Mouse (Mus musculus) lung, postnatal 0 days (tissue): Measurements from ENCODE around the gene Cd81. TPM values are rescaled to one million over a fixed set of nuclear protein-coding genes. Genes with fewer than 3 reads are reported as not detected.

ENCODE experiments used
- ATAC-seq: fragments of 200-750 bp; cut with Nextera tagmentation; 2 replicates; pipeline ENCODE4 v1.8.0; 2017; ENCODE audit warnings: moderate library complexity
- DNase-seq: peaks from one replicate; pipeline ENCODE4 v3.0.0-alpha.2; 2016; ENCODE audit warnings: low spot score
- H3K27ac ChIP-seq: fragments of 300-500 bp; sonication (generic); 2 replicates; pipeline ENCODE4 v1.5.1; 2014; ENCODE audit warnings: antibody characterized with exemption, mild to moderate bottlenecking, low read length, mixed read lengths
- H3K27me3 ChIP-seq: fragments of 300-500 bp; sonication (generic); replicated peaks from 2 replicates; pipeline ENCODE4 v1.6.1; 2014; ENCODE audit warnings: low read length, mixed read lengths; ENCODE audit not compliant: insufficient read depth
- H3K36me3 ChIP-seq: fragments of 300-500 bp; sonication (generic); 2 replicates; pipeline ENCODE4 v1.6.1; 2014; ENCODE audit warnings: low read length, mixed read lengths; ENCODE audit not compliant: insufficient read depth
- H3K4me1 ChIP-seq: fragments of 300-500 bp; sonication (generic); 2 replicates; pipeline ENCODE4 v1.6.1; 2014; ENCODE audit warnings: antibody characterized with exemption, low read depth, low read length, mixed read lengths; ENCODE audit not compliant: insufficient read depth
- H3K4me2 ChIP-seq: fragments of 300-500 bp; sonication (generic); replicated peaks from 2 replicates; pipeline ENCODE4 v1.6.1; 2014; ENCODE audit warnings: low read depth, mild to moderate bottlenecking, low read length, moderate library complexity, mixed read lengths
- H3K4me3 ChIP-seq: fragments of 300-500 bp; sonication (generic); 2 replicates; pipeline ENCODE4 v1.5.1; 2014; ENCODE audit warnings: low read depth, low read length
- H3K9ac ChIP-seq: fragments of 300-500 bp; sonication (generic); replicated peaks from 2 replicates; pipeline ENCODE4 v1.6.1; 2014; ENCODE audit warnings: low read depth, mild to moderate bottlenecking
- H3K9me3 ChIP-seq: fragments of 300-500 bp; sonication (generic); 2 replicates; pipeline ENCODE4 v1.6.1; 2016; ENCODE audit warnings: low read length, mixed read lengths
- CTCF ChIP-seq: IDR thresholded peaks from 2 replicates; pipeline ENCODE4 v1.5.1; 2016; ENCODE audit warnings: antibody characterized with exemption, mild to moderate bottlenecking
- EP300 ChIP-seq: IDR thresholded peaks from 2 replicates; pipeline ENCODE4 v1.6.1; 2016; ENCODE audit warnings: antibody characterized with exemption, mild to moderate bottlenecking, control low read depth
- WGBS: fragments of 180-500 bp; shearing (Covaris S2); extraction: QIAGEN DNeasy Blood & Tissue Kit; methylation state at CpG from one replicate; pipeline ENCODE4 v1.1.7; 2014; 5-methylcytosine and 5-hydroxymethylcytosine counted together
- polyA plus RNA-seq: library from polyadenylated mRNA; unstranded; fragments of >200 nt; fragmentation: Nextera tagmentation; extraction: Ambion mirVana; gene quantifications from 2 replicates; pipeline ENCODE4 v1.2.1, GENCODE M21; 2015

Gene Cd81
- polyA plus RNA-seq, 1 experiment from 2014 or later, result 747 TPM

DNA sequence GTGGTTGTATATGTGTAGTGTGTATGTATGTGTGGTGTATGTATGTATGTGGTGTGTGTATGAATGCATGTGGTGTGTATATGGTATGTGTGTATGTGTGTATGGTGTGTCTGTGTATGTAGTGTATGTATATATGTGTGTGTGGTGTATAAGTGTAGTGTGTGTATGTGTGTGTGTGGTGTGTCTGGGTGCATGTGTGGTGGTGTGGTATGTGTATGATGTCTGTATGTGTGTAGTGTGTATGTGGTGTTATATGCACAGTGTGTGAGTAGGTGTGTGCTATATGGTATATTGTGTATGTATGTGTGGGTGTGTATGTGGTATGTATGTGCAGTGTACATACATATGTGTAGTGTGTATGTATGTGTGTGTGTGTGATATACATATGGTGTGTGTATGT lies 32.5 kb upstream of the Cd81 start:
- H3K4me3 ChIP-seq, result no peak overlapping the region
- ATAC-seq (no peak), DNase-seq (no peak)
- no peak overlapping the region for H3K9ac ChIP-seq
- H3K27ac ChIP-seq, result no peak overlapping the region
- no peaks in the 10 kb centered on the region for H3K27me3 ChIP-seq
- TF ChIP-seq CTCF, result no peak
- no peak for TF ChIP-seq EP300
- H3K4me1 ChIP-seq, result peaks cover 14% of the 10 kb centered on the region
- no peak overlapping the region for H3K4me2 ChIP-seq
- no peaks in the 10 kb centered on the region for H3K36me3 ChIP-seq
- H3K9me3 ChIP-seq, result no peaks in the 10 kb centered on the region

DNA sequence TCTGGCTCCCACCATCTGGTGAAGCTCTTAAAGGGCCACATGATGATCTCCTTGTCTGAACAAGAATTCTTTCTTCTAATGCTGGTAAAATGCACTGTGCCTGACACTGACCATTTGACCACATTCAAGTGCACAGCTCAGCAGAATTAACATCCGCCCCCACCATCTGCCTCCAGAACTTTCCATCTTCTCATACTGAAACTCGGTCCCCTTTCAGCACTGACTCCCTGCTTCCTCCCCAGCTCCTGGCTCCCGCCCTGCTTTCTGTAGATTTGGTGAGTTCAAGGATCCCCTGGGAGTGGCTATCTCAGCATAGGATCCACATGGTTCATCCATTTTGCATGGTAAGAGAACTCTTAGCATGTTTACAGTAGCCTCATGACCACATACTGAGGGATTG lies 31.8 kb upstream of the Cd81 start:
- 75% methylated on average over 3 of the region's 3 CpGs for WGBS
- DNase-seq, result no peak

DNA sequence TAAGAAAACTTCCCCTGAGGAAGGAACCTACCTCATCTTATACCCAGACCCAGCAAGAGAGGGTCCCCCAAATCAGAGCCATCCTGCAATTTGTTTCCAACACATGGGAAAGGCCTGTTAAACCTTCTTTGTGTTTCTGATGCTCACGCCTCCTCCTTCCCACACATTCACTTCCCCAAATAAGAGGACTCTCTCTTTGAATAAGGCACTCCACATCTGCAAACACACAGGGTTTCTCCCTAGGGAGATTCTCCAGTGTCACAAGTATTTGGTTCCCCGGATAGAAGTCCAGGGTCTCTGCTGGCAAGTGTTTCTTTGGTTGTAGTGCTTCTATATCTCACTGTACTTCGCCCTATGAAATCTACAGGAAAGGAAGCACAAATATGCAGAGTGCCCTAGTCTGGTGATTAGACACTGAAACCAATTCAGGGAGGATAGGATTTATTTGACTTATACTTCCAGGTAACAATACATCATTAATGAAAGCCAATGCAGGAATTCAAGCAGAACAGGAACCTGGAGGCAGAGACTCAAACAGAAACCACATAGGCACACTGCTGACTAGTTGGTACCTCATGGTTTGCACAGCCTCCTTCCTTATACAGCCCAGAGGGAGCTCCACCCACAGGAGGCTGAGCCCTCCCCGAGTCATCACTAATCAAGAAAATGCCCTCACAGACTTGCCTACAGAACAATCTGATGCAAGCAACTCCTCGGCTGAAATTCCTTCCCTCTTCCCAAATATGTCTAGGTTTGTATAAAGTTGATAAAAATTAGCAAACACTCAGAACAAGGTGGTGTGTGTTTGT lies 31.0 kb upstream of the Cd81 start:
- H3K4me1 ChIP-seq, result peaks cover 3% of the 10 kb centered on the region
- no peak overlapping the region for H3K9ac ChIP-seq
- no peaks in the 10 kb centered on the region for H3K36me3 ChIP-seq
- H3K4me3 ChIP-seq, result no peak overlapping the region
- ATAC-seq (peak; percentile 52), DNase-seq (no peak)
- TF ChIP-seq CTCF, result no peak
- TF ChIP-seq EP300, result no peak
- 40% methylated on average over 5 of the region's 5 CpGs for WGBS
- no peaks in the 10 kb centered on the region for H3K27me3 ChIP-seq
- no peak overlapping the region for H3K4me2 ChIP-seq
- H3K9me3 ChIP-seq, result no peaks in the 10 kb centered on the region
- no peak overlapping the region for H3K27ac ChIP-seq

More for the DNA sequence above, 31.8 kb upstream of the Cd81 start:
- no peak for ATAC-seq
- Histone ChIP-seq H3K4me1 (peaks cover 8% of the 10 kb centered on the region), H3K9me3 (no peaks in the 10 kb centered on the region), H3K4me3 (no peak overlapping the region), H3K27ac (no peak overlapping the region), H3K9ac (no peak overlapping the region), H3K27me3 (no peaks in the 10 kb centered on the region), H3K4me2 (no peak overlapping the region), H3K36me3 (no peaks in the 10 kb centered on the region)
- TF ChIP-seq CTCF, result no peak
- TF ChIP-seq EP300, result no peak

- Histone ChIP-seq H3K9ac (no peak overlapping the region), H3K9me3 (no peaks in the 10 kb centered on the region), H3K36me3 (no peaks in the 10 kb centered on the region), H3K4me3 (no peak overlapping the region), H3K27ac (no peak overlapping the region), H3K4me2 (no peak overlapping the region), H3K4me1 (no peaks in the 10 kb centered on the region), H3K27me3 (no peaks in the 10 kb centered on the region)
- 82% methylated on average over 2 of the region's 2 CpGs for WGBS
- TF ChIP-seq CTCF (no peak), EP300 (no peak)
- DNase-seq (no peak), ATAC-seq (no peak)
Observed at GRCm38 (mm10) chr7:143023499-143023898, 29.0 kb upstream of the Cd81 start.

DNA sequence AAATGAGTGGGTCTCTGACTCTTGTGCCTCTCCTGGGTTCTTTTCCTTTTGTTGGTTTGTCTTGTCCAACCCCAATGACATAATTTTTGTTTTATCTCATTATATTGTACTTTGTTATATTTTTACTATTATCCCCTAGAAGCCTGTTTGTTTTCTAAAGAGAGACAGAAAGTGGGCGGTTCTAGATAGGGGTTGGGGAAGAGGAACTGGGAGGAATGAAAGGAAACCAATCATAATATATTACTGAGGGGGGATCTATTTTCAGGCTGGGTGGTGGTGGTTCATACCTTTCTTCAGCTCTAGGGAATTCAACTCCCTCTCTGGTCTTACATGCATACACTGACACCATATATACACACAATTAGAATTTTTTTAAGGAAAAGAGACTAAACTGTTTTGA lies 28.2 kb upstream of the Cd81 start:
- no peak overlapping the region for H3K4me3 ChIP-seq
- H3K4me2 ChIP-seq, result no peak overlapping the region
- H3K9ac ChIP-seq, result no peak overlapping the region
- ATAC-seq (no peak), DNase-seq (no peak)
- 100% methylated on average over 1 of the region's 1 CpGs for WGBS
- no peaks in the 10 kb centered on the region for H3K27me3 ChIP-seq
- no peak for TF ChIP-seq EP300
- TF ChIP-seq CTCF, result no peak
- H3K27ac ChIP-seq, result no peak overlapping the region
- no peaks in the 10 kb centered on the region for H3K36me3 ChIP-seq
- H3K9me3 ChIP-seq, result no peaks in the 10 kb centered on the region
- no peaks in the 10 kb centered on the region for H3K4me1 ChIP-seq

DNA sequence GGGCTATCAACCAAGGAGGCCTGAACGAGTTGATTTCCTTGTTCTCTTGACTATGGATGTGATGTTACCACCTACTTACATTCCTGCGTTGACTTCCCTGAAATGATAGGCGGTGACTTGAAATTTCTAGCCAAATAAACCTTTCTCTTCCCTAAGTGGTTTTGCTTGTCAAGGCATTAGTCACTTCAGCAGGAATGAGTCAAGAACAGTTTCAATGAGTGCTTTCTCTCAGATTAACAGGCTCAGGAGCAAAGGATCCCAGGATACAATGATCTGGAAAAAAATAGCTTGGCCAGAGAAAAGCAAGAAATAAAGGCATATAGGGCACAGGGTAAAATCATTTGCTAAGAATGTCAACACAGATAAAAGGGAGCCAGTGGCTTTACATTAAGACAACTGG lies 27.0 kb upstream of the Cd81 start:
- TF ChIP-seq CTCF (no peak), EP300 (no peak)
- H3K27ac ChIP-seq, result no peak overlapping the region
- no peak overlapping the region for H3K4me2 ChIP-seq
- no peaks in the 10 kb centered on the region for H3K27me3 ChIP-seq
- 65% methylated on average over 3 of the region's 3 CpGs for WGBS
- no peaks in the 10 kb centered on the region for H3K4me1 ChIP-seq
- no peak overlapping the region for H3K9ac ChIP-seq
- ATAC-seq (no peak), DNase-seq (no peak)
- H3K9me3 ChIP-seq, result no peaks in the 10 kb centered on the region
- no peak overlapping the region for H3K4me3 ChIP-seq
- H3K36me3 ChIP-seq, result no peaks in the 10 kb centered on the region
